ENCODE assay signal across 18 mouse cellular contexts in the genomic region with DNA sequence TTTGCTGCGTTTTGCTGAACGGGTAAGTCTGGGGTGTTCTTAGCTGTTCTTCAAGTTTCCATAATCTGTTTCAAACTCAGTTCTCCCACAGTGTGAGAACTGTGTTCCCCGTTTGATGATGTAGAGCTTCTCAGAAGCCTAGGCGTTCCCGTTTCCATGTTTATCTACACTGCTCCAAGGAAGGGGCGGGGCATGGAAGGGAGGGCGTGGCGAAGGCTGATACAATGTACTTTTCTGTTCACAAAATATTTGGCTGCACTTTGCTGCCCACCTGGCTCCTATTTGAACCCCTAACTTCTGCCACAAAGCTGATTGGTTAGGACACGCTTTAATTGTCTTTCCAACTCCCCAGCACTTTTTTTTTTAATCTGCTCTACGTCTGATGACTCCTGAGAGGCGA. TPM values are rescaled to one million over a fixed set of nuclear protein-coding genes. Genes with fewer than 3 reads are reported as not detected.
DNase-seq lines count a peak whose midpoint lies in the region; ATAC-seq and TF ChIP-seq lines count a peak whose summit lies in the region.
"Had no signal": no experiment of that assay in that cellular context is flagged by ENCODE, and none has a peak within 500 bp of the region (broad histone marks: within the 10 kb centered on the region; RNA-seq: fewer than 3 reads in every experiment).

No protein-coding gene starts in this region.

- peaks cover 2% of the 10 kb centered on the region for H3K4me1 ChIP-seq in testis, adult 2 months (ENCODE audit: control insufficient read depth, insufficient read depth, low read length)
- no peaks in the 10 kb centered on the region for H3K4me1 ChIP-seq in midbrain, postnatal 0 days (ENCODE audit: insufficient read depth, low read length)
- H3K4me1 ChIP-seq: embryonic facial prominence, embryonic 12.5 days; forebrain, embryonic 15.5 days had no signal

- TF ChIP-seq CTCF in testis, adult 2 months (IDR thresholded peaks at IDR 0.05; ENCODE audit: control insufficient read depth, insufficient read depth, insufficient replicate concordance, low read depth, low read length), result no peak
- no peak for TF ChIP-seq CTCF in midbrain, postnatal 0 days (IDR thresholded peaks at IDR 0.05)

- DNase-seq in R1 (ENCODE audit: low read depth, low spot score) (peak; percentile 30), ZHBTc4 (ENCODE audit: low read depth, low spot score) (peak; percentile 32)
- DNase-seq in testis, postnatal 14 days (ENCODE audit: low spot score), result peak; percentile 81
- no peak for DNase-seq in midbrain, postnatal 0 days (ENCODE audit: low spot score)
- DNase-seq in kidney, adult 11 months, result no peak
- DNase-seq in urinary bladder, postnatal 4 days (ENCODE audit: low spot score in 2 of 2), result no peak
- DNase-seq: adrenal gland, adult 2 months; adrenal gland, postnatal 25 days; cerebellum, adult 11 months; cerebellum, adult 8-10 months; cerebellum, adult 9-11 months; forebrain, postnatal 0 days had no signal

- no peaks in the 10 kb centered on the region for H3K27me3 ChIP-seq in testis, adult 2 months (ENCODE audit: control insufficient read depth, insufficient read depth, low read length)
- no peaks in the 10 kb centered on the region for H3K27me3 ChIP-seq in midbrain, postnatal 0 days (ENCODE audit: insufficient read depth, low read length)
- H3K27me3 ChIP-seq: embryonic facial prominence, embryonic 12.5 days; forebrain, embryonic 13.5 days; forebrain, embryonic 15.5 days had no signal

- peak overlapping the region; percentile 34 for H3K4me3 ChIP-seq in testis, adult 2 months (ENCODE audit: control insufficient read depth, low read depth, low read length)
- H3K4me3 ChIP-seq in midbrain, postnatal 0 days (ENCODE audit: low read depth, low read length), result no peak overlapping the region
- H3K4me3 ChIP-seq: embryonic facial prominence, embryonic 10.5 days; embryonic facial prominence, embryonic 12.5 days; forebrain, embryonic 13.5 days; forebrain, embryonic 15.5 days had no signal

- no peak overlapping the region for H3K4me2 ChIP-seq in midbrain, postnatal 0 days (ENCODE audit: low read depth, low read length, poor library complexity, severe bottlenecking)
- H3K4me2 ChIP-seq: embryonic facial prominence, embryonic 12.5 days; forebrain, embryonic 13.5 days; forebrain, embryonic 15.5 days had no signal

- no peaks in the 10 kb centered on the region for H3K9me3 ChIP-seq in midbrain, postnatal 0 days (ENCODE audit: low read length)
- H3K9me3 ChIP-seq: embryonic facial prominence, embryonic 10.5 days; embryonic facial prominence, embryonic 12.5 days; forebrain, embryonic 15.5 days had no signal

- no peak for ATAC-seq in midbrain, postnatal 0 days (ENCODE audit: low FRiP score)
- ATAC-seq: forebrain, embryonic 13.5 days; forebrain, embryonic 15.5 days; forebrain, postnatal 0 days had no signal

- H3K36me3 ChIP-seq in testis, adult 2 months (ENCODE audit: control insufficient read depth, insufficient read depth, low read length), result no peaks in the 10 kb centered on the region
- no peaks in the 10 kb centered on the region for H3K36me3 ChIP-seq in midbrain, postnatal 0 days (ENCODE audit: insufficient read depth, low read length)
- H3K36me3 ChIP-seq: embryonic facial prominence, embryonic 10.5 days; embryonic facial prominence, embryonic 12.5 days; forebrain, embryonic 15.5 days had no signal

- no peak overlapping the region for H3K27ac ChIP-seq in testis, adult 2 months (ENCODE audit: control insufficient read depth, insufficient read depth, low read depth, low read length)
- no peak overlapping the region for H3K27ac ChIP-seq in midbrain, postnatal 0 days (ENCODE audit: low read depth, low read length)
- H3K27ac ChIP-seq: embryonic facial prominence, embryonic 10.5 days; embryonic facial prominence, embryonic 12.5 days; forebrain, embryonic 13.5 days; forebrain, embryonic 15.5 days had no signal

- no peak overlapping the region for H3K9ac ChIP-seq in midbrain, postnatal 0 days (replicated peaks; ENCODE audit: low read length, poor library complexity, severe bottlenecking)
- H3K9ac ChIP-seq: embryonic facial prominence, embryonic 12.5 days; forebrain, embryonic 13.5 days; forebrain, embryonic 15.5 days; forebrain, postnatal 0 days had no signal

- WGBS in midbrain, postnatal 0 days, result 93% methylated on average over 11 of the region's 11 CpGs

- no peak for TF ChIP-seq POLR2A in testis, adult 2 months (IDR thresholded peaks at IDR 0.05; ENCODE audit: control insufficient read depth, low read depth, low read length)

RNA-seq across cellular contexts. Expression of a gene that starts 47.9 kb away (rescaled TPM):
- polyA plus RNA-seq in testis, adult 2 months (2012; rRNA removed), result 2.6 and 3.5 TPM in 2 replicates
- 6.8 and 9.0 TPM in 2 replicates for total RNA-seq in midbrain, postnatal 0 days (2014; rRNA removed)
- polyA plus RNA-seq in midbrain, postnatal 0 days (2015; fragmentation: Nextera tagmentation; extraction: Ambion mirVana), result 5.7 and 5.8 TPM in 2 replicates
- total RNA-seq: MEL had no signal

Comparison
In these comparisons a context has a peak if more than half of its experiments do, and no peak if none do; other contexts are left out.
1. DNase-seq: peak in R1 (single experiment), ZHBTc4 (single experiment) and testis, postnatal 14 days (single experiment); none in midbrain, postnatal 0 days (single experiment), kidney, adult 11 months (single experiment) and urinary bladder, postnatal 4 days (0 of 2).